Mouse (Mus musculus) gastrocnemius, adult 2 months (tissue): ENCODE measurements at regions not wholly inside any gene's neighbourhood (a gene's known extent, or its start where the extent isn't known, plus 50 kb on each side); places are given as distances from the start of the nearest gene placed in this dataset.

Experiments used
- DNase-seq: peaks from one replicate; pipeline ENCODE4 v3.0.0; 2022
- H3K27ac ChIP-seq: fragments of 200-600 bp; 2 replicates; pipeline ENCODE4 v1.8.1; 2022; ENCODE audit warnings: mild to moderate bottlenecking
- H3K4me3 ChIP-seq: fragments of 200-600 bp; 2 replicates; pipeline ENCODE4 v1.8.1; 2022; ENCODE audit warnings: mild to moderate bottlenecking, moderate library complexity
- CTCF ChIP-seq: fragments of 200-600 bp; IDR thresholded peaks from 2 replicates; pipeline ENCODE4 v1.8.1; 2022; ENCODE audit warnings: antibody characterized with exemption, mild to moderate bottlenecking, moderate library complexity
- intact Hi-C: fragments of 180-260 bp; cut with DNase I; formaldehyde crosslinking; loops from one replicate; pipeline ENCODE4 v1.15.1; 2025

- no peak overlapping the region for H3K27ac ChIP-seq
- no peak overlapping the region; the same call in 1 of the 2 replicates for H3K4me3 ChIP-seq
- intact Hi-C loops = loop anchor here (10.0 kb wide), 1 partner anchor 169 kb away; the partner anchor contains the start of gene Fndc1
- TF ChIP-seq CTCF = no peak
- DNase-seq = no peak
Observed at GRCm38 (mm10) chr17:7655966-7656365, 171.1 kb downstream of the Fndc1 start.

DNA sequence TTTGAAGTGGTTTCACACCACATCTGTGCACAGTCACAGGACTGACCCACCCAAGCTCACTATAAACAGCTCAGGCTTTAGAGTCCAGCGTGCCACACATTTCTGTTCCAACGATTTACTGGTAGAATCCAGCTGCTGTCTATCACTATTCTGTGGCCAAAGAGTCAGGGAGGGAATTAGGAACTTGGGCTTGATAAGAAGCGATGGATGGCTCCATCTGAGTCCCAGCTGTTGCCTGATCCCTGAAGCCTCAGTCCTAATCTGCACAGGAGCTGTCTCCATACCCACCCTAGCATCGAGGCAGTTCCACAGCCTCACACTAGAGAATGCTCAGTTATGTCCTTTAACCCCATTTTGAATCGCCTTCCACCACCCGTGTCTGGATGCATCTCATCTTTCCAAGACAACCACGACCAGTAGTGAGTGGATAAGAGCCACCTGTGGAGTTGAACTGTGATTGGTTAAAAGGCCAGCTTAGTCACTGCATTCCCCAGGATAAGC is 173.0 kb downstream of the Fndc1 start:
- Histone ChIP-seq H3K4me3 (no peak overlapping the region), H3K27ac (no peak overlapping the region)
- intact Hi-C loops = loop anchor here (10.0 kb wide), 1 partner anchor 171 kb away; the partner anchor contains the start of gene Fndc1
- no peak for DNase-seq
- no peak for TF ChIP-seq CTCF

GRCm38 (mm10) chr17:7652037-7652436 is 175.1 kb downstream of the Fndc1 start:
- intact Hi-C loops = loop anchor here (10.0 kb wide), 1 partner anchor 173 kb away; the partner anchor contains the start of gene Fndc1
- DNase-seq = peak; percentile 41
- peak overlapping the region; percentile 61 for H3K27ac ChIP-seq
- no peak overlapping the region for H3K4me3 ChIP-seq
- TF ChIP-seq CTCF = no peak

DNA sequence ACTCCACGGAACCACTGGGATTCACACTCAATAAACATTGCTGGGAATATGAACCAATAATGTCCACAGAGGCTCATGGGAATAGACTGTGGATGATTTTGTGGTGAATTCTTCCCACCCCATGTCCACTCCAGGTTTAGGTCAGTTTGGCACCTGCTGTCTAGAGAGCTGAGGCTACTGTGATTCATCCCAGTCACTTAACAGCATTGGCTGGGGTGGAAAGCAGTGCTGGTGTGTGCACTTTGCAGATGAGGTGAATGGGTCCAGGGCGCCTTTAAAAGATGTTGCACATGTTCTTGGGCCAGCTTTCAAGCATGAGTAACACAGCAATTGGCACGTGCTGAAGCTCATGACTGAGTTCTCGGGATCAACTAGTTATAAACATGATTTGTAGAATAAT is 176.7 kb downstream of the Fndc1 start:
- Histone ChIP-seq H3K4me3 (no peak overlapping the region), H3K27ac (no peak overlapping the region; the same call in 1 of the 2 replicates)
- DNase-seq = peak; percentile 53
- no peak for TF ChIP-seq CTCF
- intact Hi-C loops = loop anchor here (10.0 kb wide), 1 partner anchor 174 kb away; the partner anchor contains the start of gene Fndc1

GRCm38 (mm10) chr17:7644857-7645481 is 182.1 kb downstream of the Fndc1 start:
- no peak for DNase-seq
- intact Hi-C loops = no loop called here
- no peak for TF ChIP-seq CTCF

GRCm38 (mm10) chr17:7643640-7644039 is 183.5 kb downstream of the Fndc1 start:
- TF ChIP-seq CTCF = no peak
- Histone ChIP-seq H3K4me3 (no peak overlapping the region), H3K27ac (no peak overlapping the region)
- DNase-seq = no peak
- intact Hi-C loops = no loop called here

More at GRCm38 (mm10) chr17:7644857-7645481, 182.1 kb downstream of the Fndc1 start:
- Histone ChIP-seq H3K4me3 (no peak overlapping the region), H3K27ac (no peak overlapping the region)

- DNase-seq = no peak
- intact Hi-C loops = no loop called here
- H3K27ac ChIP-seq = no peak overlapping the region
- no peak for TF ChIP-seq CTCF
- no peak overlapping the region for H3K4me3 ChIP-seq
Observed at GRCm38 (mm10) chr17:7642442-7642887, 184.6 kb downstream of the Fndc1 start.

- peak; percentile 43 for DNase-seq
Observed at GRCm38 (mm10) chr17:7634291-7634664, 192.8 kb downstream of the Fndc1 start.

GRCm38 (mm10) chr17:7633382-7634290 is 193.5 kb downstream of the Fndc1 start:
- Histone ChIP-seq H3K4me3 (peak overlapping the region; percentile 13; the same call in 1 of the 2 replicates), H3K27ac (peak overlapping the region; percentile 71)
- intact Hi-C loops = no loop called here
- DNase-seq = no peak
- TF ChIP-seq CTCF = no peak

More at GRCm38 (mm10) chr17:7634291-7634664, 192.8 kb downstream of the Fndc1 start:
- no peak for TF ChIP-seq CTCF
- Histone ChIP-seq H3K4me3 (peak overlapping the region; percentile 13; the same call in 1 of the 2 replicates), H3K27ac (peak overlapping the region; percentile 71)
- intact Hi-C loops = no loop called here

DNA sequence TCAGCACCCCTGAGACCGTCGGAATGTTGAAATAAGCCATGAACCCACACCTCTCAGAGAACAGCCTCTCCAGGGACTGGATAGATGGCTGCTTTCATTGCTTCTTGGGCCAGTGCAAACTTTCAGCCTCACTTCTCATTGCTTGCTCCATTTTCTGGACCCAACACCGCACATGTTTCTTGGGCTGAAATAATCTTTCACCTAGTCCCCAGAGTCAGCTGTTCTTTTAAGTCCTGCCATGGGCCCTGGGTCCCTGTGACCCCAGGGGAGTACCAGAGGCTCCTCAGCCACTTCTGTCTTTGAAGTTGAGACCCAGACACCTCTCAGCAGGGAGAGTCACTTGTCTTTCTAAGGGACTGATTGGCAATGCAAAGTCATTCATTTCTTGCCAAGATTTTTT is 201.4 kb downstream of the Fndc1 start:
- peak overlapping the region; percentile 72 for H3K27ac ChIP-seq
- peak; percentile 51 for DNase-seq
- H3K4me3 ChIP-seq = no peak overlapping the region
- no peak for TF ChIP-seq CTCF
- intact Hi-C loops = no loop called here

- no peak for TF ChIP-seq CTCF
- intact Hi-C loops = no loop called here
- Histone ChIP-seq H3K4me3 (no peak overlapping the region), H3K27ac (no peak overlapping the region)
- no peak for DNase-seq
Observed at GRCm38 (mm10) chr17:7623392-7623791, 203.7 kb downstream of the Fndc1 start.

GRCm38 (mm10) chr17:7621262-7621661 is 205.8 kb downstream of the Fndc1 start:
- Histone ChIP-seq H3K4me3 (no peak overlapping the region), H3K27ac (peak overlapping the region; percentile 79)
- TF ChIP-seq CTCF = no peak
- peak; percentile 61 for DNase-seq
- intact Hi-C loops = no loop called here

- intact Hi-C loops = no loop called here
- H3K27ac ChIP-seq = peak overlapping the region; percentile 79
- DNase-seq = no peak
- H3K4me3 ChIP-seq = no peak overlapping the region
- TF ChIP-seq CTCF = no peak
Observed at GRCm38 (mm10) chr17:7620166-7620565, 206.9 kb downstream of the Fndc1 start.
